Mouse (Mus musculus): ENCODE results near the gene Gcdh. TPM values are rescaled to one million over a fixed set of nuclear protein-coding genes. Genes with fewer than 3 reads are reported as not detected.

The Gcdh gene
- total RNA-seq, 2 experiments from 2014 or later = 20.1 to 25.8 TPM

DNA sequence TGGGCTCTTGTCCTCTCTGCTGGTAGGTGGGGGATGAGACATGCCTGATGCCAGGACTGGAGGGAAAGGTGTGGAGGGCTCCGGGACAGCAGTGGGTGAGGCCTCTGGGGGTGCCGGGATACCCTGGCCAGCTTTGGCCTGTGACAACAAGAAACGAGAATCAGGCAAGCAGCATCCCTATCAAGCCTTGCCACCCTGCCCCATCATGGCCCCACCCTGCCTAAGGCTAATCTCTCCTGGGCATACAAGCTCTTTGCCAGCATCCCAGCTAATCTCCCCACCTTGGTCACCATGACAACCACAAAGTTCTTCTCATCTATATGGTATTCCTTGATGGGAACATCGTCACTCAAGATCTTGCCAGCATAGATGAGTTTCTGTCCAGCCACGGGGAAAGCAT, 55.2 kb downstream of the Gcdh start:
- no peak for ATAC-seq (replicated peaks; ENCODE audit: poor library complexity, severe bottlenecking)

DNA sequence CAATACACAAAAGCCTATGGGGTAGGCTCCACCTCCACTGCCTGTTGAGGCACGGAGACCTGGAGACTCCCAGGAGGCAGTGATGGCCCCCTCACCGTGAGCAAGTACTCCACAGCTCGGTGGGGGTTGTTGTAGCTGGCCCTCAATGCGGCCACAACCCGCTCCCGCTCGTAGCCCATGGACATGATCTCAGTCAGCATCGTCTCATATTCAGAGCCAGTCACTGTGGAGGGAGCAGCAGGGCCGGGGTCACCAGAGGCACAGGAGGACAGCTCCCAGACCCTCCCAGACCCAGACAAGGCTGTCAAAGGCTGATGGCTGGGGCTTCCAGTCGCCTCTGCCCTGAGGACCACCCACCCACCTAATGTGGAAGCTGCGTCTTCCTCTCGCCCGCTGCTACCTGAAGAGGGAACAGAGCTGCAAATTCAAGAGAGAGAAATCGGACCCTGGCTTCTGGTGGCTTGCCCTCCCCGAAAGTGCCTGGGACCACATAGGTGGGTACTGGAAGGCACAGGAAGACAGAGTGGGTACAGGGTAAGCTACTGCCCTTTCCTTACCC, 55.7 kb downstream of the Gcdh start:
- no peak for ATAC-seq (replicated peaks; ENCODE audit: poor library complexity, severe bottlenecking)

DNA sequence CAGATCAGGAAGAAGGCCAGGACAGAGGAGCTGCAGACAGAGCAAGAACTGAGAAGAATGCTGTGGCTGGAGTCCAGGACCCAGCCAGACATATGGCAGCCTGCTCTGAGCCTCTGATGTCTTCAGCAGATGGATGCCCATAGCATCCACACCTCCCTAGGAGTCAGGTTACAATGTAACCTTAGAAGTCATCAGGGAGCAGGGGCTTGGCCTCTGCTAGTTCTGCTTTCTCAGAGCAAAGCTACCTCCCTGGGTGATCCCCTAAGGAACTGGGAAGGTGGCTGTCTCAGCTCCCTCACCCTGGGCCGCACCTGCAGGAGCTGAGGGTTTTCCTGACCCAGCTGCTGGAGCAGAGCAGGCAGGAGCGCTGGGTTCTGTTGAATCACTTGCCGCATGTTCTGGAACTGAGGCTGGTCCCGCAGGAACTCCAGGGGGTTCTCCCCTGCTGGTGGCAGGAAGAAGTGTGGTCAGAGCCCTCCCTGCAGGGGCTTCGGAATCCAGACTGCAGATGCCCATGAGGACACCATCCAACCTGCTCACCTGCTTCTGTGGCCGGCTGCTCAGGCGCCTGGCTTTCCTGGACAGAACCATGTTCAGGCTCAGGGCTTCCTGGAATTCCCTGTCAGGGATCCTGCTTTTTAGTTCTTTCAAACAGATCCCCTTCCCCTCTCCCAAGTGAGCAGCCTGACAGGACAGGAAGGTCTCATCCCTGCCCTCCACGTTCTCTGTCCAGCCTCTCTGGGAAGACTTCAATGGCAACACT, 56.4 kb downstream of the Gcdh start:
- no peak for ATAC-seq (replicated peaks; ENCODE audit: poor library complexity, severe bottlenecking)

Other genes with a start within 250 kb of the Gcdh start
Only the 30 nearest of the 32 such genes appear.
- gene Trmt1, start 207.6 kb downstream of the Gcdh start, total RNA-seq (2014; fragmentation: Nextera tagmentation) = 76.9 and 123 TPM in 2 replicates
- 73.8 and 95.9 TPM in 2 replicates for gene Trmt1, start 207.6 kb downstream of the Gcdh start, total RNA-seq (2017)
- 92.9 and 98.1 TPM in 2 replicates for gene Nacc1, start 206.1 kb downstream of the Gcdh start, total RNA-seq (2014; fragmentation: Nextera tagmentation)
- gene Nacc1, start 206.1 kb downstream of the Gcdh start, total RNA-seq (2017) = 46.5 and 59.2 TPM in 2 replicates
- gene Lyl1, start 192.5 kb downstream of the Gcdh start, total RNA-seq (2014; fragmentation: Nextera tagmentation) = 82.1 and 133 TPM in 2 replicates
- gene Lyl1, start 192.5 kb downstream of the Gcdh start, total RNA-seq (2017) = 65.9 and 73.3 TPM in 2 replicates
- 11.0 and 17.9 TPM in 2 replicates for gene G430095P16Rik, start 170.9 kb downstream of the Gcdh start, total RNA-seq (2014; fragmentation: Nextera tagmentation)
- gene G430095P16Rik, start 170.9 kb downstream of the Gcdh start, total RNA-seq (2017) = 4.4 and 4.8 TPM in 2 replicates
- 25.7 and 51.2 TPM in 2 replicates for gene Nfix, start 93.6 kb downstream of the Gcdh start, total RNA-seq (2014; fragmentation: Nextera tagmentation)
- 9.5 and 12.8 TPM in 2 replicates for gene Nfix, start 93.6 kb downstream of the Gcdh start, total RNA-seq (2017)
- gene Dand5, start 71.1 kb downstream of the Gcdh start, total RNA-seq (2014; fragmentation: Nextera tagmentation) = 4.1 and 4.7 TPM in 2 replicates
- gene Dand5, start 71.1 kb downstream of the Gcdh start, total RNA-seq (2017) = 3.6 and 3.7 TPM in 2 replicates
- gene Gadd45gip1, start 62.4 kb downstream of the Gcdh start, total RNA-seq (2014; fragmentation: Nextera tagmentation) = 17.0 and 19.2 TPM in 2 replicates
- gene Gadd45gip1, start 62.4 kb downstream of the Gcdh start, total RNA-seq (2017) = 46.2 and 52.4 TPM in 2 replicates
- 41.8 TPM in 2 replicates for gene Rad23a, start 53.3 kb downstream of the Gcdh start, total RNA-seq (2014; fragmentation: Nextera tagmentation)
- 20.1 and 21.4 TPM in 2 replicates for gene Rad23a, start 53.3 kb downstream of the Gcdh start, total RNA-seq (2017)
- gene Calr, start 47.0 kb downstream of the Gcdh start, total RNA-seq (2014; fragmentation: Nextera tagmentation) = 1,333 and 1,645 TPM in 2 replicates
- gene Calr, start 47.0 kb downstream of the Gcdh start, total RNA-seq (2017) = 4,572 and 4,672 TPM in 2 replicates
- gene Farsa, start 36.9 kb downstream of the Gcdh start, total RNA-seq (2014; fragmentation: Nextera tagmentation) = 90.9 TPM in 2 replicates
- gene Farsa, start 36.9 kb downstream of the Gcdh start, total RNA-seq (2017) = 187 and 190 TPM in 2 replicates
- gene Syce2, start 21.8 kb downstream of the Gcdh start, total RNA-seq (2014; fragmentation: Nextera tagmentation) = 172 and 176 TPM in 2 replicates
- 126 and 155 TPM in 2 replicates for gene Syce2, start 21.8 kb downstream of the Gcdh start, total RNA-seq (2017)
- 0.52 and 1.0 TPM in 2 replicates for gene Klf1, start 8.0 kb upstream of the Gcdh start, total RNA-seq (2014; fragmentation: Nextera tagmentation)
- gene Klf1, start 8.0 kb upstream of the Gcdh start, total RNA-seq (2017) = 0.43 and 0.72 TPM in 2 replicates
- gene Dnase2a, start 14.6 kb upstream of the Gcdh start, total RNA-seq (2014; fragmentation: Nextera tagmentation) = 35.6 and 55.5 TPM in 2 replicates
- gene Dnase2a, start 14.6 kb upstream of the Gcdh start, total RNA-seq (2017) = 59.6 and 117 TPM in 2 replicates
- not detected in 2 replicates for gene Mast1, start 43.4 kb upstream of the Gcdh start, total RNA-seq (2014; fragmentation: Nextera tagmentation)
- not detected in 2 replicates for gene Mast1, start 43.4 kb upstream of the Gcdh start, total RNA-seq (2017)
- gene Rtbdn, start 53.1 kb upstream of the Gcdh start, total RNA-seq (2014; fragmentation: Nextera tagmentation) = not detected in 2 replicates
- gene Rtbdn, start 53.1 kb upstream of the Gcdh start, total RNA-seq (2017) = not detected in 2 replicates
- gene Gm49661, start 75.5 kb upstream of the Gcdh start, total RNA-seq (2014; fragmentation: Nextera tagmentation) = not detected in 2 replicates
- not detected in 2 replicates for gene Gm49661, start 75.5 kb upstream of the Gcdh start, total RNA-seq (2017)
- 210 and 303 TPM in 2 replicates for gene Prdx2, start 75.7 kb upstream of the Gcdh start, total RNA-seq (2014; fragmentation: Nextera tagmentation)
- 360 and 421 TPM in 2 replicates for gene Prdx2, start 75.7 kb upstream of the Gcdh start, total RNA-seq (2017)
- 116 and 172 TPM in 2 replicates for gene Rnaseh2a, start 75.8 kb upstream of the Gcdh start, total RNA-seq (2014; fragmentation: Nextera tagmentation)
- 91.3 and 148 TPM in 2 replicates for gene Rnaseh2a, start 75.8 kb upstream of the Gcdh start, total RNA-seq (2017)
- gene Junb, start 84.8 kb upstream of the Gcdh start, total RNA-seq (2014; fragmentation: Nextera tagmentation) = 3.3 and 14.2 TPM in 2 replicates
- gene Junb, start 84.8 kb upstream of the Gcdh start, total RNA-seq (2017) = 39.6 and 46.0 TPM in 2 replicates
- 5.2 and 6.1 TPM in 2 replicates for gene Hook2, start 96.7 kb upstream of the Gcdh start, total RNA-seq (2014; fragmentation: Nextera tagmentation)
- 5.7 and 8.2 TPM in 2 replicates for gene Hook2, start 96.7 kb upstream of the Gcdh start, total RNA-seq (2017)
- gene Best2, start 120.6 kb upstream of the Gcdh start, total RNA-seq (2014; fragmentation: Nextera tagmentation) = not detected in 2 replicates
- not detected in 2 replicates for gene Best2, start 120.6 kb upstream of the Gcdh start, total RNA-seq (2017)
- gene Asna1, start 131.4 kb upstream of the Gcdh start, total RNA-seq (2014; fragmentation: Nextera tagmentation) = 73.1 and 73.3 TPM in 2 replicates
- 74.5 and 91.2 TPM in 2 replicates for gene Asna1, start 131.4 kb upstream of the Gcdh start, total RNA-seq (2017)
- 112 and 128 TPM in 2 replicates for gene Trir, start 132.9 kb upstream of the Gcdh start, total RNA-seq (2014; fragmentation: Nextera tagmentation)
- gene Trir, start 132.9 kb upstream of the Gcdh start, total RNA-seq (2017) = 245 and 280 TPM in 2 replicates
- gene Tnpo2, start 143.0 kb upstream of the Gcdh start, total RNA-seq (2014; fragmentation: Nextera tagmentation) = 19.6 and 25.0 TPM in 2 replicates
- 21.5 and 26.8 TPM in 2 replicates for gene Tnpo2, start 143.0 kb upstream of the Gcdh start, total RNA-seq (2017)
- gene Fbxw9, start 166.1 kb upstream of the Gcdh start, total RNA-seq (2014; fragmentation: Nextera tagmentation) = 11.6 and 13.5 TPM in 2 replicates
- 4.1 and 5.9 TPM in 2 replicates for gene Fbxw9, start 166.1 kb upstream of the Gcdh start, total RNA-seq (2017)
- not detected in 2 replicates for gene Gm5741, start 174.1 kb upstream of the Gcdh start, total RNA-seq (2014; fragmentation: Nextera tagmentation)
- not detected in 2 replicates for gene Gm5741, start 174.1 kb upstream of the Gcdh start, total RNA-seq (2017)
- 42.0 and 66.5 TPM in 2 replicates for gene Dhps, start 177.8 kb upstream of the Gcdh start, total RNA-seq (2014; fragmentation: Nextera tagmentation)
- gene Dhps, start 177.8 kb upstream of the Gcdh start, total RNA-seq (2017) = 19.6 and 30.1 TPM in 2 replicates
- 189 and 191 TPM in 2 replicates for gene Wdr83os, start 186.8 kb upstream of the Gcdh start, total RNA-seq (2014; fragmentation: Nextera tagmentation)
- 36.6 and 47.4 TPM in 2 replicates for gene Wdr83os, start 186.8 kb upstream of the Gcdh start, total RNA-seq (2017)
- gene Wdr83, start 187.4 kb upstream of the Gcdh start, total RNA-seq (2014; fragmentation: Nextera tagmentation) = 56.2 and 81.8 TPM in 2 replicates
- gene Wdr83, start 187.4 kb upstream of the Gcdh start, total RNA-seq (2017) = 23.3 and 32.8 TPM in 2 replicates
- gene Man2b1, start 189.3 kb upstream of the Gcdh start, total RNA-seq (2014; fragmentation: Nextera tagmentation) = 91.4 and 110 TPM in 2 replicates
- gene Man2b1, start 189.3 kb upstream of the Gcdh start, total RNA-seq (2017) = 52.9 and 83.5 TPM in 2 replicates